Mouse (Mus musculus): ENCODE data around the gene Gpc5. TPM values are rescaled to one million over a fixed set of nuclear protein-coding genes. Genes with fewer than 3 reads are reported as not detected.

Gene Gpc5
- total RNA-seq, 1 experiment: 0.40 TPM

DNA sequence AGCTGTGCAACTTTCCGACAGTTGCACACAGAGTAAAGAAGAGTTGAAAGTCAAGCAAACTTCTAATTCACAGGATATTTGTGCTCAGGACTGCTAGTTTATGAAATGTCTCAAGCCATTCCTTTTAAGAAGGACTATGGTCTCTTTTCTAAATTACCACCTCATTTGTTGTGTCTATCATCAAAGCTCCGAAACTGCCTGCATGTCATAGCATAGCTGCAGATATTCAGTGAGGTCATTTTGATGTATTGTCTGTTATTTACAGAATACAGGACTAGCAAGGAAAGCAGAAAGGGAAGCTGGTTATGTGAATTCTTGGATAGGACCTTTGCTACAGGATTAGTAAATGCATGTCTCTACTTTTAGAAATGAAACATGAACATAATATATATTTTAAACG is 1246.4 kb downstream of the Gpc5 start:
- in situ Hi-C loops (cut with MboI; ENCODE audit: low sequenced_read_pairs in 2 of 2, unreplicated experiment in 2 of 2): no loop called here

GRCm38 (mm10) chr14:116348560-116348959 is 1256.5 kb downstream of the Gpc5 start:
- H3K9me3 ChIP-seq (ENCODE audit: control insufficient read depth, insufficient read depth, low read depth, low read length): no peaks in the 10 kb centered on the region
- H3K9ac ChIP-seq (ENCODE audit: insufficient read depth, low read depth, low read length, poor library complexity, severe bottlenecking): no peak overlapping the region
- TF ChIP-seq MAFK (IDR thresholded peaks at IDR 0.05; ENCODE audit: insufficient read depth, low read depth, low read length): no peak
- TF ChIP-seq CHD2 (IDR thresholded peaks at IDR 0.05; ENCODE audit: low read depth, low read length): no peak
- no peak for TF ChIP-seq ZNF384 (IDR thresholded peaks at IDR 0.05; ENCODE audit: low read depth, low read length)
- no peak for TF ChIP-seq ZC3H11A (IDR thresholded peaks at IDR 0.05; ENCODE audit: borderline replicate concordance, low read depth, low read length)
- no peak for TF ChIP-seq HCFC1 (IDR thresholded peaks at IDR 0.05; ENCODE audit: borderline replicate concordance, insufficient read depth, low read length)
- in situ Hi-C loops (cut with MboI; ENCODE audit: low sequenced_read_pairs in 2 of 2, unreplicated experiment in 2 of 2): no loop called here
- no peak for DNase-seq (ENCODE audit: low read depth, low spot score)
- no peak overlapping the region for H3K4me3 ChIP-seq (ENCODE audit: insufficient read depth in 1 of 2, low read depth in 1 of 2, low read length in 2 of 2, poor library complexity in 1 of 2, severe bottlenecking in 1 of 2)
- H3K36me3 ChIP-seq (ENCODE audit: control insufficient read depth, insufficient read depth, low read length, poor library complexity, severe bottlenecking): no peaks in the 10 kb centered on the region
- H3K27ac ChIP-seq (ENCODE audit: insufficient read depth, low read depth, low read length, poor library complexity, severe bottlenecking): no peak overlapping the region
- H3K4me1 ChIP-seq (ENCODE audit: control insufficient read depth in 2 of 2, insufficient read depth in 2 of 2, low read length in 2 of 2, poor library complexity in 1 of 2): no peaks in the 10 kb centered on the region

More for the DNA sequence above, 1246.4 kb downstream of the Gpc5 start:
- TF ChIP-seq HCFC1 (IDR thresholded peaks at IDR 0.05; ENCODE audit: borderline replicate concordance, insufficient read depth, low read length) (no peak), MAFK (IDR thresholded peaks at IDR 0.05; ENCODE audit: insufficient read depth, low read depth, low read length) (no peak), CHD2 (IDR thresholded peaks at IDR 0.05; ENCODE audit: low read depth, low read length) (no peak), ZNF384 (IDR thresholded peaks at IDR 0.05; ENCODE audit: low read depth, low read length) (no peak), ZC3H11A (IDR thresholded peaks at IDR 0.05; ENCODE audit: borderline replicate concordance, low read depth, low read length) (no peak)
- H3K4me1 ChIP-seq (ENCODE audit: control insufficient read depth in 2 of 2, insufficient read depth in 2 of 2, low read length in 2 of 2, poor library complexity in 1 of 2): no peaks in the 10 kb centered on the region
- no peaks in the 10 kb centered on the region for H3K36me3 ChIP-seq (ENCODE audit: control insufficient read depth, insufficient read depth, low read length, poor library complexity, severe bottlenecking)
- no peak for DNase-seq (ENCODE audit: low read depth, low spot score)
- no peak overlapping the region for H3K27ac ChIP-seq (ENCODE audit: insufficient read depth, low read depth, low read length, poor library complexity, severe bottlenecking)
- no peak overlapping the region for H3K4me3 ChIP-seq (ENCODE audit: insufficient read depth in 1 of 2, low read depth in 1 of 2, low read length in 2 of 2, poor library complexity in 1 of 2, severe bottlenecking in 1 of 2)
- H3K9me3 ChIP-seq (ENCODE audit: control insufficient read depth, insufficient read depth, low read depth, low read length): no peaks in the 10 kb centered on the region
- H3K9ac ChIP-seq (ENCODE audit: insufficient read depth, low read depth, low read length, poor library complexity, severe bottlenecking): no peak overlapping the region

GRCm38 (mm10) chr14:116384602-116385001 is 1292.6 kb downstream of the Gpc5 start:
- Histone ChIP-seq H3K36me3 (ENCODE audit: control insufficient read depth, insufficient read depth, low read length, poor library complexity, severe bottlenecking) (no peaks in the 10 kb centered on the region), H3K4me1 (ENCODE audit: control insufficient read depth in 2 of 2, insufficient read depth in 2 of 2, low read length in 2 of 2, poor library complexity in 1 of 2) (no peaks in the 10 kb centered on the region), H3K9ac (ENCODE audit: insufficient read depth, low read depth, low read length, poor library complexity, severe bottlenecking) (no peak overlapping the region), H3K9me3 (ENCODE audit: control insufficient read depth, insufficient read depth, low read depth, low read length) (no peaks in the 10 kb centered on the region), H3K27ac (ENCODE audit: insufficient read depth, low read depth, low read length, poor library complexity, severe bottlenecking) (no peak overlapping the region), H3K4me3 (ENCODE audit: insufficient read depth in 1 of 2, low read depth in 1 of 2, low read length in 2 of 2, poor library complexity in 1 of 2, severe bottlenecking in 1 of 2) (no peak overlapping the region)
- in situ Hi-C loops (cut with MboI; ENCODE audit: low sequenced_read_pairs in 2 of 2, unreplicated experiment in 2 of 2): no loop called here
- no peak for TF ChIP-seq HCFC1 (IDR thresholded peaks at IDR 0.05; ENCODE audit: borderline replicate concordance, insufficient read depth, low read length)
- TF ChIP-seq ZC3H11A (IDR thresholded peaks at IDR 0.05; ENCODE audit: borderline replicate concordance, low read depth, low read length): no peak
- TF ChIP-seq ZNF384 (IDR thresholded peaks at IDR 0.05; ENCODE audit: low read depth, low read length): no peak
- no peak for TF ChIP-seq MAFK (IDR thresholded peaks at IDR 0.05; ENCODE audit: insufficient read depth, low read depth, low read length)
- no peak for TF ChIP-seq CHD2 (IDR thresholded peaks at IDR 0.05; ENCODE audit: low read depth, low read length)
- DNase-seq (ENCODE audit: low read depth, low spot score): no peak

DNA sequence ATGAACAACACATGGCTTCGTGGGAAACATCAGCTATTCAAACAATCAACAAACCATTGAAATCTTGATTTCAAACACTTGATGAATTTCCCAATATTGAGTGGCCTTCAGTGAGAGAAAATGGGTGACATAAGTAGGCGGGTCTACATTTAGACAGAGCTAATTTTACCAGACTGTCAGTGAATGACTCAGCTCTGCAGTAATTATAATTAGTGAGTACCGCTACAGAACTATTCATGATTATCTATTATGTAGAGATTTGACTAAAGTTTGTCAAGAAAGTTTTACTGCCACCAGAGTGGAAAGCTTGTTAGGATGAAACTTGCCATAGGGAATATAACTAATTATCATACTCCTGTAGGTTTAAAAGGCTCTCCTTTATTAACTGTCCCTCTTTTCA is 1323.5 kb downstream of the Gpc5 start:
- Histone ChIP-seq H3K4me3 (ENCODE audit: insufficient read depth in 1 of 2, low read depth in 1 of 2, low read length in 2 of 2, poor library complexity in 1 of 2, severe bottlenecking in 1 of 2) (no peak overlapping the region), H3K27ac (ENCODE audit: insufficient read depth, low read depth, low read length, poor library complexity, severe bottlenecking) (no peak overlapping the region), H3K36me3 (ENCODE audit: control insufficient read depth, insufficient read depth, low read length, poor library complexity, severe bottlenecking) (no peaks in the 10 kb centered on the region), H3K9ac (ENCODE audit: insufficient read depth, low read depth, low read length, poor library complexity, severe bottlenecking) (no peak overlapping the region), H3K9me3 (ENCODE audit: control insufficient read depth, insufficient read depth, low read depth, low read length) (no peaks in the 10 kb centered on the region), H3K4me1 (ENCODE audit: control insufficient read depth in 2 of 2, insufficient read depth in 2 of 2, low read length in 2 of 2, poor library complexity in 1 of 2) (no peaks in the 10 kb centered on the region)
- no peak for DNase-seq (ENCODE audit: low read depth, low spot score)
- in situ Hi-C loops (cut with MboI; ENCODE audit: low sequenced_read_pairs in 2 of 2, unreplicated experiment in 2 of 2): no loop called here
- no peak for TF ChIP-seq MAFK (IDR thresholded peaks at IDR 0.05; ENCODE audit: insufficient read depth, low read depth, low read length)
- no peak for TF ChIP-seq HCFC1 (IDR thresholded peaks at IDR 0.05; ENCODE audit: borderline replicate concordance, insufficient read depth, low read length)
- no peak for TF ChIP-seq ZNF384 (IDR thresholded peaks at IDR 0.05; ENCODE audit: low read depth, low read length)
- TF ChIP-seq CHD2 (IDR thresholded peaks at IDR 0.05; ENCODE audit: low read depth, low read length): no peak
- no peak for TF ChIP-seq ZC3H11A (IDR thresholded peaks at IDR 0.05; ENCODE audit: borderline replicate concordance, low read depth, low read length)

- no peak overlapping the region for H3K4me3 ChIP-seq (ENCODE audit: insufficient read depth in 1 of 2, low read depth in 1 of 2, low read length in 2 of 2, poor library complexity in 1 of 2, severe bottlenecking in 1 of 2)
- no peaks in the 10 kb centered on the region for H3K36me3 ChIP-seq (ENCODE audit: control insufficient read depth, insufficient read depth, low read length, poor library complexity, severe bottlenecking)
- no peaks in the 10 kb centered on the region for H3K9me3 ChIP-seq (ENCODE audit: control insufficient read depth, insufficient read depth, low read depth, low read length)
- no peaks in the 10 kb centered on the region for H3K4me1 ChIP-seq (ENCODE audit: control insufficient read depth in 2 of 2, insufficient read depth in 2 of 2, low read length in 2 of 2, poor library complexity in 1 of 2)
- H3K9ac ChIP-seq (ENCODE audit: insufficient read depth, low read depth, low read length, poor library complexity, severe bottlenecking): no peak overlapping the region
- in situ Hi-C loops (cut with MboI; ENCODE audit: low sequenced_read_pairs in 2 of 2, unreplicated experiment in 2 of 2): no loop called here
- no peak overlapping the region for H3K27ac ChIP-seq (ENCODE audit: insufficient read depth, low read depth, low read length, poor library complexity, severe bottlenecking)
- no peak for TF ChIP-seq CHD2 (IDR thresholded peaks at IDR 0.05; ENCODE audit: low read depth, low read length)
- TF ChIP-seq ZNF384 (IDR thresholded peaks at IDR 0.05; ENCODE audit: low read depth, low read length): no peak
- TF ChIP-seq HCFC1 (IDR thresholded peaks at IDR 0.05; ENCODE audit: borderline replicate concordance, insufficient read depth, low read length): no peak
- DNase-seq (ENCODE audit: low read depth, low spot score): no peak
These were observed 1356.2 kb downstream of the Gpc5 start for GRCm38 (mm10) chr14:116448219-116448618.
